Mouse (Mus musculus): Measurements from ENCODE around the gene Defb42.

DNA sequence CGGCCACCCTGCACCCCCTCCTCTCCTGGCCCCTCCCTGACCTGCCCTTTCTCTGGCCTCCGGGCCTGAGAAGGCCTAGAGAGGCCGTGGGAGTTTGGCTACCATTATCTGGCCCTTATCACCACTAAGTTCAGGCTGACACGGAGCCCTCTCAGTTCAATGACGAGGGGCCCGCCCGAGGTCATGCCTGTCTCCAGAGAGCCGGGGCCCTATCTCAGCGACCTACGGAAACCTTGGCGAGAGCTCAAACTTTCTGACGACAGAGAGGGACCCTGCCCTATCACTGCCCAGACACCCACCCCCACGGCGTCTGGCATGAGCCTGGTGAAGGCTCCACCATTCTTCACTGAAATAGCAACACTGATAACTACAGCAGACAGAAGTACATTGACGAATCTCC lies 20.9 kb downstream of the Defb42 start:
- TF ChIP-seq GATA1 (IDR thresholded peaks at IDR 0.05; ENCODE audit: borderline replicate concordance, low read length): no peak
- no peak for TF ChIP-seq FLI1 (IDR thresholded peaks at IDR 0.05; ENCODE audit: low read length)
